Mouse (Mus musculus): ENCODE data around the gene C730034F03Rik.

- TF ChIP-seq TAL1 (IDR thresholded peaks at IDR 0.05; ENCODE audit: low read length) (no peak), GATA1 (IDR thresholded peaks at IDR 0.05; ENCODE audit: low read length) (no peak)
These were observed 35.7 kb downstream of the C730034F03Rik start for GRCm38 (mm10) chr15:89465052-89465451.

All from erythroblast, embryonic 14.5 days (primary cell).